Mouse (Mus musculus): ENCODE results near the gene Ago3. TPM values are rescaled to one million over a fixed set of nuclear protein-coding genes. Genes with fewer than 3 reads are reported as not detected.

Ago3 gene
- total and polyA plus RNA-seq, 2 experiments from 2014 or later, result 7.6 to 12.8 TPM

DNA sequence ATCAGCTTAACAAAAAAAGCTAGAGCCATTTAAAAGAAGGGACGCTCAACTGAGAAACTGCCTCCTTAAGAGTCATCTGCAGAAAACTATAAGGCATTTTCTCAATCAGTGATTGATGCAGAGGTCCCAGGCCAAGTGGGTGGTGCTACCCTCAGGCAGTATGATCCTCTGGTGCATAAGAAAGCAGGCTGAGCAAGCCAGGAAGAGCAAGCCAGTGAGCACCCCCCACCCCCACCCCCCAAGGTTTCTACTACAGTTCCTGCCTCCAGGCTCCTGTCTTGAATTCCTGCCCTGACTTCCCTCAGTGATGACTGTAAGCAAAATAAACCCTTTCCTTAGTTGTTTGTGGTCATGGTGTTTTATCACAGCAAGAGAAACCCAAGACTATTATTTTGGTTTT lies 20.9 kb upstream of the Ago3 start:
- no peak for DNase-seq (ENCODE audit: low spot score)
- no peak overlapping the region for H3K9ac ChIP-seq (replicated peaks; ENCODE audit: low read length)
- H3K27ac ChIP-seq, result no peak overlapping the region
- no peak overlapping the region for H3K4me3 ChIP-seq (ENCODE audit: low read length)
- no peak for TF ChIP-seq CTCF (IDR thresholded peaks at IDR 0.05; ENCODE audit: low read depth)
- H3K4me1 ChIP-seq (ENCODE audit: insufficient read depth, low read length), result no peaks in the 10 kb centered on the region
- peaks cover 47% of the 10 kb centered on the region for H3K36me3 ChIP-seq (ENCODE audit: insufficient read depth, low read length)
- no peak for ATAC-seq
- H3K9me3 ChIP-seq (ENCODE audit: low read length), result no peaks in the 10 kb centered on the region
- 80% methylated on average over 1 of the region's 1 CpGs for WGBS
- no peaks in the 10 kb centered on the region for H3K27me3 ChIP-seq (ENCODE audit: insufficient read depth, low read length)
- H3K4me2 ChIP-seq (ENCODE audit: low read depth, low read length), result no peak overlapping the region

DNA sequence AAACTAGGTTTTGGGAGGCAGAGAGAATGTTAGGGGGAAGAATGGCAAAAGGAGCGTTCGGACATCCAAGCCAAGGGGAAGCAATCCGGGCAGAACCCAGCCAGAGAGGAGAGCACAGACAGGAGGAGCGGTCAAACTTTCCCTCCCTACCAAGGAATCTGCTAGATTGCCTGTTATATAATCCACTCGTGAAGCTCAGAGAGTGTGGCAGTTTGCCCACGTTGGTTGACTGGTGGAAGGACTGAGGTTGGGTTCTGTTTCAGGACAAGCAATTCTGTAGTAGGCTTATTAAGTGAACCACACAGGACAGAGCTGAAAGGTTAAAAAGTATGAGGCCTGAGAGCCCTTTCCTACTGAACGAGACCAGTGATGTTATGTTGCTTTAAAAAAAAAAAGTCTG lies 17.8 kb upstream of the Ago3 start:
- Histone ChIP-seq H3K4me3 (ENCODE audit: low read length) (no peak overlapping the region), H3K27me3 (ENCODE audit: insufficient read depth, low read length) (no peaks in the 10 kb centered on the region), H3K27ac (no peak overlapping the region), H3K4me1 (ENCODE audit: insufficient read depth, low read length) (no peaks in the 10 kb centered on the region), H3K9ac (replicated peaks; ENCODE audit: low read length) (no peak overlapping the region), H3K9me3 (ENCODE audit: low read length) (no peaks in the 10 kb centered on the region), H3K36me3 (ENCODE audit: insufficient read depth, low read length) (peaks cover 49% of the 10 kb centered on the region), H3K4me2 (ENCODE audit: low read depth, low read length) (no peak overlapping the region)
- no peak for TF ChIP-seq CTCF (IDR thresholded peaks at IDR 0.05; ENCODE audit: low read depth)
- DNase-seq (ENCODE audit: low spot score) (no peak), ATAC-seq (no peak)
- 87% methylated on average over 7 of the region's 7 CpGs for WGBS

DNA sequence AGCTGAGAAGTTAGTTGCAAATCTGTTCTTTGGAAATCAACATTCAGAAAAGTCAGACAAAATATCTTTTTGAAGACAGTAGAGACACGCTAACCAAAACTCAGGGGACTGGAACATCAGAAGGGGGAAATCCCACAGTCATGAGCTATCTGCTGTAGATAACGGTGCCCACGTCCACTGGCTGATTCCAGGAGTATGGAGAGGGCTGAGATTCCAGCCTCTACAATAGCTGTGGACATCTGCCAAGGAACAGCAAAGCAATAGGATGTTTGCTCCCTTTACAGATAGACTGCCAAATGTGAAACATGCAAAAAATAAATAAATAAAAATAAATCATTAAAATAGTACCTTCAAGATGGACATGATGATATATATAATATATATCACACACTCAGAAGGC lies 15.2 kb upstream of the Ago3 start:
- no peak for TF ChIP-seq CTCF (IDR thresholded peaks at IDR 0.05; ENCODE audit: low read depth)
- Histone ChIP-seq H3K27ac (no peak overlapping the region), H3K4me2 (ENCODE audit: low read depth, low read length) (no peak overlapping the region), H3K27me3 (ENCODE audit: insufficient read depth, low read length) (no peaks in the 10 kb centered on the region), H3K4me3 (ENCODE audit: low read length) (no peak overlapping the region), H3K9me3 (ENCODE audit: low read length) (no peaks in the 10 kb centered on the region), H3K4me1 (ENCODE audit: insufficient read depth, low read length) (no peaks in the 10 kb centered on the region), H3K9ac (replicated peaks; ENCODE audit: low read length) (no peak overlapping the region), H3K36me3 (ENCODE audit: insufficient read depth, low read length) (peaks cover 74% of the 10 kb centered on the region)
- DNase-seq (ENCODE audit: low spot score), result no peak
- WGBS, result 86% methylated on average over 3 of the region's 3 CpGs
- ATAC-seq, result no peak

DNA sequence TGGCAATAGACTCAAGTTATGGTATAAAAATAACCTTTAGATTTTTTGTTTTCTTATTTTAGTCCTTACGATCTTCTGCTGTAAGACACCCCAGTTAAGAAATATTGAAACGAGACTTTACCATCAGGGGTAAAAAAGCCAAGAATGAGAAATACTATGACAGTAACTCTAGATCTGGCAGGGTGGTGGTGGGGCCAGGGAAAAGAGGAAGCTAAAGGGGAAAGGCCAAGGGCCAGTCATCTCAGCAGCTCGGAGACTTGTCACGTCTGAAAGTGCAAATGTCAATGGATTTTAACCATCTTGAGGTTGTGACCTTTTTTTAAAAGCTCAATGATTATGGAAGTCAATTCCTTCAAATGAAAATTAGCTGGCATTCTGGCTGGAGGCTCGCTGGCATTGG lies 8.9 kb upstream of the Ago3 start:
- H3K4me3 ChIP-seq (ENCODE audit: low read length), result no peak overlapping the region
- WGBS, result 76% methylated on average over 5 of the region's 5 CpGs
- TF ChIP-seq CTCF (IDR thresholded peaks at IDR 0.05; ENCODE audit: low read depth), result no peak
- H3K4me1 ChIP-seq (ENCODE audit: insufficient read depth, low read length), result peaks cover 4% of the 10 kb centered on the region; the same call in 1 of the 2 replicates
- no peak for ATAC-seq
- no peak overlapping the region for H3K4me2 ChIP-seq (ENCODE audit: low read depth, low read length)
- DNase-seq (ENCODE audit: low spot score), result no peak
- no peaks in the 10 kb centered on the region for H3K27me3 ChIP-seq (ENCODE audit: insufficient read depth, low read length)
- H3K27ac ChIP-seq, result no peak overlapping the region
- no peaks in the 10 kb centered on the region for H3K9me3 ChIP-seq (ENCODE audit: low read length)
- H3K36me3 ChIP-seq (ENCODE audit: insufficient read depth, low read length), result peaks cover 53% of the 10 kb centered on the region
- H3K9ac ChIP-seq (replicated peaks; ENCODE audit: low read length), result no peak overlapping the region

DNA sequence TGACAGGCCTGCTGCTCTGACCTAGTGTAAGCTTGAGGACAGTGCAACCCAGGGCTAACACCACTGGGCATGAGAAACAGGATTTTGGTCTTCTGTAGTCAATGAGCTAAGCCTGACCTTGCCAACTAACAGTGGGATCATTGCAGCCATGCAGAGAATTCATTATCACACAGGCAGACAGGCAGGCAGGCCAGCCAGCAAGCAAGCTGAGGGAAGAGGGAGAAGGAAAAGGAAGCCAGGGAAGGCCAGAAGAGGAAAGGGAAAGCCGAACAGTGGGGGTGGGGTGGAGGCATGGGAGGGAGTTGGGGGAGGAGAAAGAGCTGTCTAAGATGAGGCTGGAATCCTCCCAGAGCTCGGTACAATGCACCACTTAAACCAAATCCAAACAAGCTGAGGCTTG lies 6.9 kb upstream of the Ago3 start:
- ATAC-seq (peak; percentile 90), DNase-seq (ENCODE audit: low spot score) (peak; percentile 76)
- Histone ChIP-seq H3K36me3 (ENCODE audit: insufficient read depth, low read length) (peaks cover 33% of the 10 kb centered on the region), H3K4me3 (ENCODE audit: low read length) (no peak overlapping the region), H3K27me3 (ENCODE audit: insufficient read depth, low read length) (no peaks in the 10 kb centered on the region), H3K9me3 (ENCODE audit: low read length) (no peaks in the 10 kb centered on the region), H3K4me2 (ENCODE audit: low read depth, low read length) (no peak overlapping the region), H3K27ac (peak overlapping the region; percentile 72), H3K9ac (replicated peaks; ENCODE audit: low read length) (no peak overlapping the region), H3K4me1 (ENCODE audit: insufficient read depth, low read length) (peaks cover 4% of the 10 kb centered on the region; the same call in 1 of the 2 replicates)
- WGBS, result 25% methylated on average over 2 of the region's 2 CpGs
- TF ChIP-seq CTCF (IDR thresholded peaks at IDR 0.05; ENCODE audit: low read depth), result peak; percentile 20; the same call in 1 of the 2 replicates

DNA sequence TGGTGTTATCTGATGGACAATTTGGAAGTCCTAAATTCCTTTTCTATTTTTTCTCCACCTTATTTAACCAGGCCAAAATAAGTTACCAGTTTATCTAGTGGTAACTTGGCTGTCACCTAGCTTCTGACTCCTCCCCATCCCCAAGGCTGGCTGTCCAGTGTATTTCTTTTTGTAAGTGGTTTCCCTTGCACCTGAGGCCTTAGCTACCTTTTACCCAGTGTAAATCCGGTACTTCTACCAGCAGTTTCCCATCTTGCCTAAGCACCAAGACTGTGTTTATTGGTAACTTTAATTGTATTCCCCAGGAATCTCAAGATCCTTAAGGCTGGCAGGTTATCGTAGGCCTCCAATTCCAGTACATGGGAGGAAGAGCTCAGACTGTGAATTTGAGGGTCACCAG lies 4.7 kb upstream of the Ago3 start:
- Histone ChIP-seq H3K27ac (no peak overlapping the region), H3K4me3 (ENCODE audit: low read length) (no peak overlapping the region), H3K27me3 (ENCODE audit: insufficient read depth, low read length) (no peaks in the 10 kb centered on the region), H3K36me3 (ENCODE audit: insufficient read depth, low read length) (peaks cover 12% of the 10 kb centered on the region), H3K4me2 (ENCODE audit: low read depth, low read length) (no peak overlapping the region), H3K9me3 (ENCODE audit: low read length) (no peaks in the 10 kb centered on the region), H3K4me1 (ENCODE audit: insufficient read depth, low read length) (peaks cover 7% of the 10 kb centered on the region; the same call in 1 of the 2 replicates), H3K9ac (replicated peaks; ENCODE audit: low read length) (no peak overlapping the region)
- WGBS, result 92% methylated on average over 2 of the region's 2 CpGs
- ATAC-seq (no peak), DNase-seq (ENCODE audit: low spot score) (no peak)
- no peak for TF ChIP-seq CTCF (IDR thresholded peaks at IDR 0.05; ENCODE audit: low read depth)

DNA sequence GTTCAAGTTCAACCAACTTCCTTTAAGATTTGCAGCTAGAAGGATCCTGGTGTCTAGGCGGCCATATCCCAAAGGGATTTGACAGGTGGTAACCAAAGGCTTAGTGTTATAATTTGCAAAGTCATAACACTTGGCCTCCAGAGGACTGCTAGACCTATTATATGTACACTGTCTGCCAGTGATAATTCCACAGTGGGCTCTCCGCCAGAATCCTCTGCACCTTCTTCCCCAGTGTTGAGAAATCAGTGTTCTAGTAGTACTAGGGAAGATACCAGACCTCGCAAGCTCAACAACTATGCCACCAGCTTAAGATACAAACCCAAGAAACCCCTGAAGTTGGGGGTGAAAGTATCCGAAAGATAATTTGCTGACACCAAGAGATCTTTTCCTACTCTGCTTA lies 3.8 kb upstream of the Ago3 start:
- no peak overlapping the region for H3K9ac ChIP-seq (replicated peaks; ENCODE audit: low read length)
- H3K9me3 ChIP-seq (ENCODE audit: low read length), result no peaks in the 10 kb centered on the region
- H3K4me2 ChIP-seq (ENCODE audit: low read depth, low read length), result no peak overlapping the region
- no peak overlapping the region for H3K27ac ChIP-seq
- H3K36me3 ChIP-seq (ENCODE audit: insufficient read depth, low read length), result peaks cover 4% of the 10 kb centered on the region; the same call in 1 of the 2 replicates
- H3K4me1 ChIP-seq (ENCODE audit: insufficient read depth, low read length), result peaks cover 7% of the 10 kb centered on the region; the same call in 1 of the 2 replicates
- 90% methylated on average over 4 of the region's 4 CpGs for WGBS
- no peak for TF ChIP-seq CTCF (IDR thresholded peaks at IDR 0.05; ENCODE audit: low read depth)
- H3K4me3 ChIP-seq (ENCODE audit: low read length), result no peak overlapping the region
- ATAC-seq (no peak), DNase-seq (ENCODE audit: low spot score) (no peak)
- H3K27me3 ChIP-seq (ENCODE audit: insufficient read depth, low read length), result no peaks in the 10 kb centered on the region
